Mouse (Mus musculus): Measurements from ENCODE around the gene Inf2.

DNA sequence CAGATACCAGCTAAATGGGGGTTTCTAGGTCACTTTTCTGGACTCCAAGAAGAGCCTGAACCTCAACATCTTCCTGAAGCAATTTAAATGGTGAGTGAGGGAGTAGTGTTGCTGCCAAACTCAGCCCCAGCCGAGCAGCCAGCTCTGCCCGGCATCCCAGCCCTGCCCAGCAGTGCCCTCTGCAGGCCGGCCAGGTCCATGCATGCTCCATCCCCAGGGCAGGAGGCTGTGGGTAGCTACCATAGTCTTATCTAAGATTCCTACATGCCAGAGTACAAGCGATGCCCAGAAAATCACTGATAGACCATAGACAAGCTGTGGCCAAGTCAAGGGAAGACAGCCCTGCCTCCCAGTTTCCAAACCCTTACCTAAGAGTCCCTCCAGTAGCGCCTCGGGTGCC is 17.2 kb downstream of the Inf2 start:
- TF ChIP-seq CTCF (IDR thresholded peaks at IDR 0.05; ENCODE audit: low read depth) (peak; percentile 97), EP300 (IDR thresholded peaks at IDR 0.05; ENCODE audit: low read depth) (no peak)
